Mouse (Mus musculus): ENCODE data around the gene Fam170b.

- TF ChIP-seq EP300 (IDR thresholded peaks at IDR 0.05; ENCODE audit: insufficient read depth, low read depth, low read length) (no peak), CTCF (IDR thresholded peaks at IDR 0.05) (no peak), POLR2A (IDR thresholded peaks at IDR 0.05; ENCODE audit: insufficient read depth, low read depth, low read length) (no peak)
These were observed 49.0 kb upstream of the Fam170b start for GRCm38 (mm10) chr14:32784748-32785134.
